Mouse (Mus musculus): ENCODE results near the gene Msh4. TPM values are rescaled to one million over a fixed set of nuclear protein-coding genes. Genes with fewer than 3 reads are reported as not detected.

Gene Msh4
- polyA plus RNA-seq, 1 experiment from 2014 or later, result 0.27 TPM

GRCm38 (mm10) chr3:153819438-153819837 lies 86.5 kb downstream of the Msh4 start:
- WGBS, result 62% methylated on average over 9 of the region's 9 CpGs
- ATAC-seq (replicated peaks), result no peak
- Histone ChIP-seq H3K4me3 (no peak overlapping the region), H3K9me3 (no peaks in the 10 kb centered on the region), H3K36me3 (no peaks in the 10 kb centered on the region), H3K27ac (replicated peaks) (no peak overlapping the region), H3K4me1 (peaks cover 7% of the 10 kb centered on the region; the same call in 1 of the 2 replicates), H3K9ac (replicated peaks) (no peak overlapping the region), H3K4me2 (replicated peaks) (no peak overlapping the region), H3K27me3 (no peaks in the 10 kb centered on the region)

GRCm38 (mm10) chr3:153818723-153819122 lies 87.2 kb downstream of the Msh4 start:
- peaks cover under 1% of the 10 kb centered on the region; the same call in 1 of the 2 replicates for H3K4me1 ChIP-seq
- H3K9me3 ChIP-seq, result no peaks in the 10 kb centered on the region
- H3K27me3 ChIP-seq, result no peaks in the 10 kb centered on the region
- 96% methylated on average over 3 of the region's 3 CpGs for WGBS
- no peak overlapping the region for H3K4me2 ChIP-seq (replicated peaks)
- H3K36me3 ChIP-seq, result no peaks in the 10 kb centered on the region
- no peak for ATAC-seq (replicated peaks)
- no peak overlapping the region for H3K4me3 ChIP-seq
- no peak overlapping the region for H3K9ac ChIP-seq (replicated peaks)
- no peak overlapping the region for H3K27ac ChIP-seq (replicated peaks)

GRCm38 (mm10) chr3:153817376-153817890 lies 88.5 kb downstream of the Msh4 start:
- Histone ChIP-seq H3K9ac (replicated peaks) (no peak overlapping the region), H3K36me3 (no peaks in the 10 kb centered on the region), H3K9me3 (no peaks in the 10 kb centered on the region), H3K27ac (replicated peaks) (no peak overlapping the region), H3K27me3 (no peaks in the 10 kb centered on the region), H3K4me1 (no peaks in the 10 kb centered on the region), H3K4me2 (replicated peaks) (no peak overlapping the region), H3K4me3 (no peak overlapping the region)
- WGBS, result 86% methylated on average over 9 of the region's 9 CpGs
- no peak for ATAC-seq (replicated peaks)

GRCm38 (mm10) chr3:153814026-153814425 lies 91.9 kb downstream of the Msh4 start:
- H3K4me1 ChIP-seq, result no peaks in the 10 kb centered on the region
- WGBS, result 91% methylated on average over 8 of the region's 8 CpGs
- no peak overlapping the region for H3K4me3 ChIP-seq
- no peaks in the 10 kb centered on the region for H3K27me3 ChIP-seq
- H3K9me3 ChIP-seq, result no peaks in the 10 kb centered on the region
- ATAC-seq (replicated peaks), result no peak
- H3K36me3 ChIP-seq, result no peaks in the 10 kb centered on the region
- H3K27ac ChIP-seq (replicated peaks), result no peak overlapping the region
- no peak overlapping the region for H3K4me2 ChIP-seq (replicated peaks)
- no peak overlapping the region for H3K9ac ChIP-seq (replicated peaks)

GRCm38 (mm10) chr3:153808406-153808805 lies 97.5 kb downstream of the Msh4 start:
- 89% methylated on average over 13 of the region's 13 CpGs for WGBS
- H3K27me3 ChIP-seq, result no peaks in the 10 kb centered on the region
- H3K27ac ChIP-seq (replicated peaks), result no peak overlapping the region
- no peak overlapping the region for H3K9ac ChIP-seq (replicated peaks)
- no peak for ATAC-seq (replicated peaks)
- peaks cover 10% of the 10 kb centered on the region for H3K4me1 ChIP-seq
- no peak overlapping the region for H3K4me2 ChIP-seq (replicated peaks)
- H3K4me3 ChIP-seq, result no peak overlapping the region
- H3K9me3 ChIP-seq, result no peaks in the 10 kb centered on the region
- H3K36me3 ChIP-seq, result no peaks in the 10 kb centered on the region

- WGBS, result 94% methylated on average over 9 of the region's 9 CpGs
These were observed 98.3 kb downstream of the Msh4 start for GRCm38 (mm10) chr3:153807444-153808149.

More at GRCm38 (mm10) chr3:153807444-153808149, 98.3 kb downstream of the Msh4 start:
- Histone ChIP-seq H3K27me3 (no peaks in the 10 kb centered on the region), H3K9me3 (no peaks in the 10 kb centered on the region), H3K4me3 (no peak overlapping the region), H3K36me3 (no peaks in the 10 kb centered on the region), H3K9ac (replicated peaks) (no peak overlapping the region), H3K27ac (replicated peaks) (no peak overlapping the region), H3K4me2 (replicated peaks) (no peak overlapping the region), H3K4me1 (peaks cover 10% of the 10 kb centered on the region)
- ATAC-seq (replicated peaks), result no peak

Other genes with a start within 250 kb of the Msh4 start
- 24.4 and 24.5 TPM in 2 replicates for gene St6galnac3, start 181.0 kb downstream of the Msh4 start, polyA plus RNA-seq (2015; fragmentation: Nextera tagmentation; extraction: Ambion mirVana)
- gene Asb17, start 61.9 kb downstream of the Msh4 start, polyA plus RNA-seq (2015; fragmentation: Nextera tagmentation; extraction: Ambion mirVana), result 0.10 TPM in 1 of 2 replicates, not detected in the other
- gene Rabggtb, start 6.9 kb upstream of the Msh4 start, polyA plus RNA-seq (2015; fragmentation: Nextera tagmentation; extraction: Ambion mirVana), result 44.0 and 47.0 TPM in 2 replicates
- gene Acadm, start 38.5 kb upstream of the Msh4 start, polyA plus RNA-seq (2015; fragmentation: Nextera tagmentation; extraction: Ambion mirVana), result 38.9 and 41.4 TPM in 2 replicates
- gene Slc44a5, start 67.3 kb upstream of the Msh4 start, polyA plus RNA-seq (2015; fragmentation: Nextera tagmentation; extraction: Ambion mirVana), result 7.9 and 8.4 TPM in 2 replicates

Data from forebrain, embryonic 15.5 days (tissue).